Mouse (Mus musculus) neural tube, embryonic 14.5 days (tissue): Measurements from ENCODE around the gene Olfr266. TPM values are rescaled to one million over a fixed set of nuclear protein-coding genes. Genes with fewer than 3 reads are reported as not detected.

ENCODE experiments used
- ATAC-seq: fragments of 200-750 bp; cut with Nextera tagmentation; 2 replicates; pipeline ENCODE4 v1.8.0; 2017; ENCODE audit warnings: low read depth, mild to moderate bottlenecking, moderate TSS enrichment, moderate library complexity
- H3K27ac ChIP-seq: fragments of 300-500 bp; sonication (generic); 2 replicates; pipeline ENCODE4 v1.5.1; 2014; ENCODE audit warnings: low read depth, mild to moderate bottlenecking, control low read depth, low read length, moderate library complexity, mixed read lengths
- H3K27me3 ChIP-seq: fragments of 300-500 bp; sonication (generic); 2 replicates; pipeline ENCODE4 v1.6.1; 2014; ENCODE audit warnings: low read length; ENCODE audit not compliant: control insufficient read depth, insufficient read depth
- H3K36me3 ChIP-seq: fragments of 300-500 bp; sonication (generic); 2 replicates; pipeline ENCODE4 v1.6.1; 2014; ENCODE audit warnings: low read length, mixed read lengths; ENCODE audit not compliant: control insufficient read depth, insufficient read depth
- H3K4me1 ChIP-seq: fragments of 300-500 bp; sonication (generic); 2 replicates; pipeline ENCODE4 v1.6.1; 2014; ENCODE audit warnings: low read length; ENCODE audit not compliant: control insufficient read depth, insufficient read depth
- H3K4me2 ChIP-seq: fragments of 300-500 bp; sonication (generic); 2 replicates; pipeline ENCODE4 v1.6.1; 2014; ENCODE audit warnings: mild to moderate bottlenecking, low read depth, low read length, control low read depth
- H3K4me3 ChIP-seq: fragments of 300-500 bp; sonication (generic); 2 replicates; pipeline ENCODE4 v1.5.1; 2014; ENCODE audit warnings: low read depth, low read length, control low read depth, mixed read lengths
- H3K9ac ChIP-seq: fragments of 300-500 bp; sonication (generic); replicated peaks from 2 replicates; pipeline ENCODE4 v1.6.1; 2014; ENCODE audit warnings: low read depth, mild to moderate bottlenecking, control low read depth, low read length, mixed read lengths
- H3K9me3 ChIP-seq: fragments of 300-500 bp; sonication (generic); 2 replicates; pipeline ENCODE4 v1.6.1; 2016; ENCODE audit warnings: low read length; ENCODE audit not compliant: control insufficient read depth
- WGBS: fragments of 180-500 bp; shearing (Covaris S2); extraction: QIAGEN DNeasy Blood & Tissue Kit; methylation state at CpG from one replicate; pipeline ENCODE4 v1.1.7; 2014; 5-methylcytosine and 5-hydroxymethylcytosine counted together
- polyA plus RNA-seq: library from polyadenylated mRNA; unstranded; fragments of >200 nt; fragmentation: Nextera tagmentation; extraction: Ambion mirVana; gene quantifications from 2 replicates; pipeline ENCODE4 v1.2.1, GENCODE M21; 2014

Olfr266 gene
- polyA plus RNA-seq, 1 experiment from 2014 or later, result 0.12 TPM

DNA sequence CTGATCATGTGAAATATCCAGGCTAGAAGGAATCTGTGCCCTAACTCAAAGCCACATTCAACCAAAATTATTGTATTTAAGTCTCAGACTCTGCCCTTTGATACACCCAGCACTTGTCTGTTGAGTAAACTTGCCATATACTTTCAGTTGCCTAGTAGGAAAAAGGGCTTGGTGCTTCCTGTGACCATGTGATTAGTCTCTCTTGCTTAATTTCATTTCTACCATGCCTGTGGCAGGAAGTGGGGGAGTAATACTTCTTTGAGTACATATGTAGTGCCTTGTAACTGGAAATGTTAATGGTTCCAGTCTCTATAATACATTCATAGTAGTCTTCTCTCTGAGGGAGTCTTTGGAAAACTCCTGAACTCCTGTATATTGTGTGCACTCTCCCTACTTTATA, 38.1 kb downstream of the Olfr266 start:
- no peak overlapping the region for H3K9ac ChIP-seq
- H3K27ac ChIP-seq, result no peak overlapping the region
- no peaks in the 10 kb centered on the region for H3K27me3 ChIP-seq
- no peak overlapping the region for H3K4me3 ChIP-seq
- no peaks in the 10 kb centered on the region; the same call in 1 of the 2 replicates for H3K9me3 ChIP-seq
- ATAC-seq, result no peak
- H3K4me2 ChIP-seq, result no peak overlapping the region
- no peaks in the 10 kb centered on the region for H3K36me3 ChIP-seq
- no peaks in the 10 kb centered on the region for H3K4me1 ChIP-seq

DNA sequence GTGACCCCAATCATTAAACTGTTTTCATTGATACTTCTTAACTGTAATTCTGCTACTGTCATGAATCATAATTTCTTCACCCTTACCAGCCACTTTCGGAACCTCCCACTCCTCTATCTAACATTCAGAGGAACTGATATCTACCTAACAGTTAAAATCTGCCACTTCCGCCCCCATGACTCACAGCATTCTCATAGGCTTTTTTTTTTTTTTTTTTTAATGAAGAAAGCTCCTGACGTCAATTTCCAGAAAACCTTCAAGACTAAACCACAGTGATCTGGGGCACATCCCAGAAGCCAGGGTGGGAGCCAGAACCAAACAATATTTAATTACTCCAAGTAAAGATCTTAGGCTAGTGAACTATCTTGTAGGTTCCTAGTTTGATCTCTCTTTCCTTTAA, 41.0 kb downstream of the Olfr266 start:
- H3K27ac ChIP-seq, result no peak overlapping the region
- H3K9ac ChIP-seq, result no peak overlapping the region
- no peak overlapping the region for H3K4me3 ChIP-seq
- 85% methylated on average over 3 of the region's 3 CpGs for WGBS
- ATAC-seq, result no peak
- no peaks in the 10 kb centered on the region for H3K27me3 ChIP-seq
- no peaks in the 10 kb centered on the region; the same call in 1 of the 2 replicates for H3K9me3 ChIP-seq
- H3K4me1 ChIP-seq, result no peaks in the 10 kb centered on the region
- no peak overlapping the region for H3K4me2 ChIP-seq
- H3K36me3 ChIP-seq, result no peaks in the 10 kb centered on the region

DNA sequence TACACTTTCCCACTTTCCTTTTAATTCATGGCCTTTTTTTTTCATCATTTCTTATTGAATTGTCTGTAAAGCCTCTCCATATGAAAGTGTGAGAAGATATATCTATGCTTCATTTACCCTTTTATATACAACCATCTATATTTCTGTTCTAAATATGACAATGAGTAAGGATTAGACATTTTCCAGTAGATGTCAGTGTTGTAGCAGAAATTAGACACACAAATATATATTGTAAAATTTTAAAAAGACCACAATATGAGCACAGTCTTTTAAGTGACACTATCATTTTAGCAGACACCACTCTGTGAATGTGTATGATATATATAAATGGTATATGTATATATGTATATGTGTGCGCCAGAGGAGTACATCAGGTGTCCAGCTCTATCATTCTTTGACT, 54.3 kb downstream of the Olfr266 start:
- no peak overlapping the region for H3K4me3 ChIP-seq
- H3K27ac ChIP-seq, result no peak overlapping the region
- ATAC-seq, result no peak
- H3K9me3 ChIP-seq, result no peaks in the 10 kb centered on the region
- H3K36me3 ChIP-seq, result no peaks in the 10 kb centered on the region
- H3K4me1 ChIP-seq, result no peaks in the 10 kb centered on the region
- no peak overlapping the region for H3K4me2 ChIP-seq
- WGBS, result 91% methylated on average over 1 of the region's 1 CpGs
- no peaks in the 10 kb centered on the region for H3K27me3 ChIP-seq
- no peak overlapping the region for H3K9ac ChIP-seq

Other genes with a start within 250 kb of the Olfr266 start
- gene Lrif1, start 141.3 kb downstream of the Olfr266 start, polyA plus RNA-seq, result 19.5 and 20.7 TPM in 2 replicates
- 2.3 and 6.3 TPM in 2 replicates for gene Cd53, start 36.1 kb downstream of the Olfr266 start, polyA plus RNA-seq
- 7.2 and 10.3 TPM in 2 replicates for gene Kcna3, start 209.9 kb upstream of the Olfr266 start, polyA plus RNA-seq